Mouse (Mus musculus) lung, embryonic 16.5 days (tissue): ENCODE results near the gene Rgl3. TPM values are rescaled to one million over a fixed set of nuclear protein-coding genes. Genes with fewer than 3 reads are reported as not detected.

Source experiments
- ATAC-seq: fragments of 200-750 bp; cut with Nextera tagmentation; 2 replicates; pipeline ENCODE4 v1.8.0; 2017; ENCODE audit warnings: low read depth, mild to moderate bottlenecking, moderate library complexity
- H3K27ac ChIP-seq: fragments of 300-500 bp; sonication (generic); 2 replicates; pipeline ENCODE4 v1.5.1; 2014; ENCODE audit warnings: mild to moderate bottlenecking, control low read depth, low read length
- H3K27me3 ChIP-seq: fragments of 300-500 bp; sonication (generic); 2 replicates; pipeline ENCODE4 v1.6.1; 2014; ENCODE audit warnings: low read depth, low read length, mixed read lengths; ENCODE audit not compliant: control insufficient read depth, insufficient read depth
- H3K36me3 ChIP-seq: fragments of 300-500 bp; sonication (generic); 2 replicates; pipeline ENCODE4 v1.6.1; 2014; ENCODE audit warnings: low read length; ENCODE audit not compliant: control insufficient read depth, insufficient read depth
- H3K4me1 ChIP-seq: fragments of 300-500 bp; sonication (generic); replicated peaks from 2 replicates; pipeline ENCODE4 v1.6.1; 2014; ENCODE audit warnings: low read length, mixed read lengths; ENCODE audit not compliant: control insufficient read depth, insufficient read depth
- H3K4me2 ChIP-seq: fragments of 300-500 bp; sonication (generic); 2 replicates; pipeline ENCODE4 v1.6.1; 2014; ENCODE audit warnings: low read depth, low read length, control low read depth
- H3K4me3 ChIP-seq: fragments of 300-500 bp; sonication (generic); 2 replicates; pipeline ENCODE4 v1.5.1; 2014; ENCODE audit warnings: mild to moderate bottlenecking, low read length, control low read depth
- H3K9ac ChIP-seq: fragments of 300-500 bp; sonication (generic); 2 replicates; pipeline ENCODE4 v1.6.1; 2014; ENCODE audit warnings: low read length, control low read depth
- H3K9me3 ChIP-seq: fragments of 300-500 bp; sonication (generic); 2 replicates; pipeline ENCODE4 v1.6.1; 2016; ENCODE audit warnings: low read length; ENCODE audit not compliant: control insufficient read depth
- WGBS: fragments of 180-500 bp; shearing (Covaris S2); extraction: QIAGEN DNeasy Blood & Tissue Kit; methylation state at CpG from one replicate; pipeline ENCODE4 v1.1.7; 2014; 5-methylcytosine and 5-hydroxymethylcytosine counted together
- polyA plus RNA-seq: library from polyadenylated mRNA; unstranded; fragments of >200 nt; fragmentation: Nextera tagmentation; extraction: Ambion mirVana; gene quantifications from 2 replicates; pipeline ENCODE4 v1.2.1, GENCODE M21; 2015

The Rgl3 gene
- polyA plus RNA-seq, 1 experiment from 2014 or later = 8.8 TPM

- ATAC-seq = peak; percentile 63
- 13% methylated on average over 8 of the region's 8 CpGs for WGBS
- H3K9ac ChIP-seq = peak within 1 kb of the TSS; percentile 67
- H3K4me3 ChIP-seq = peak within 1 kb of the TSS; percentile 55
- no peaks in the 10 kb centered on the region for H3K36me3 ChIP-seq
- no peak within 1 kb of the TSS for H3K27ac ChIP-seq
- H3K4me2 ChIP-seq = peak within 1 kb of the TSS; percentile 93
- H3K27me3 ChIP-seq = peaks cover 14% of the 10 kb centered on the region
- peaks cover 31% of the 10 kb centered on the region for H3K4me1 ChIP-seq
- no peaks in the 10 kb centered on the region for H3K9me3 ChIP-seq
These were observed 25.8 kb downstream of the Rgl3 start, which contains the start of gene Epor for GRCm38 (mm10) chr9:21963417-21963816. Gene Epor (minus strand): TSS chr9:21963506.

GRCm38 (mm10) chr9:21962416-21963059 lies 26.7 kb downstream of the Rgl3 start:
- H3K9ac ChIP-seq = peak overlapping the region; percentile 67
- H3K4me1 ChIP-seq = peaks cover 31% of the 10 kb centered on the region
- H3K4me2 ChIP-seq = peak overlapping the region; percentile 93
- H3K36me3 ChIP-seq = no peaks in the 10 kb centered on the region
- no peaks in the 10 kb centered on the region for H3K9me3 ChIP-seq
- ATAC-seq = peak; percentile 82
- H3K27me3 ChIP-seq = peaks cover 14% of the 10 kb centered on the region
- H3K27ac ChIP-seq = no peak overlapping the region
- WGBS = 4% methylated on average over 34 of the region's 34 CpGs
- peak overlapping the region; percentile 55 for H3K4me3 ChIP-seq

GRCm38 (mm10) chr9:21962010-21962409 lies 27.2 kb downstream of the Rgl3 start:
- no peaks in the 10 kb centered on the region for H3K36me3 ChIP-seq
- peak overlapping the region; percentile 67 for H3K9ac ChIP-seq
- peak overlapping the region; percentile 93 for H3K4me2 ChIP-seq
- H3K4me3 ChIP-seq = peak overlapping the region; percentile 55
- under 1% methylated on average over 15 of the region's 15 CpGs for WGBS
- no peaks in the 10 kb centered on the region for H3K9me3 ChIP-seq
- no peak overlapping the region for H3K27ac ChIP-seq
- peaks cover 14% of the 10 kb centered on the region for H3K27me3 ChIP-seq
- H3K4me1 ChIP-seq = peaks cover 31% of the 10 kb centered on the region
- peak; percentile 55 for ATAC-seq

GRCm38 (mm10) chr9:21961366-21961980 lies 27.8 kb downstream of the Rgl3 start:
- peak overlapping the region; percentile 93 for H3K4me2 ChIP-seq
- no peaks in the 10 kb centered on the region for H3K36me3 ChIP-seq
- WGBS = 1% methylated on average over 35 of the region's 35 CpGs
- H3K4me3 ChIP-seq = peak overlapping the region; percentile 55
- H3K27me3 ChIP-seq = peaks cover 14% of the 10 kb centered on the region
- no peaks in the 10 kb centered on the region for H3K9me3 ChIP-seq
- H3K9ac ChIP-seq = peak overlapping the region; percentile 67
- H3K4me1 ChIP-seq = peaks cover 33% of the 10 kb centered on the region
- H3K27ac ChIP-seq = no peak overlapping the region
- peak; percentile 18; the same call in 1 of the 2 replicates for ATAC-seq

- no peak overlapping the region for H3K27ac ChIP-seq
- peaks cover 36% of the 10 kb centered on the region for H3K4me1 ChIP-seq
- peaks cover 14% of the 10 kb centered on the region for H3K27me3 ChIP-seq
- H3K36me3 ChIP-seq = no peaks in the 10 kb centered on the region
- peak overlapping the region; percentile 93 for H3K4me2 ChIP-seq
- H3K9ac ChIP-seq = peak overlapping the region; percentile 4; the same call in 1 of the 2 replicates
- 7% methylated on average over 25 of the region's 26 CpGs for WGBS
- ATAC-seq = no peak
- no peaks in the 10 kb centered on the region for H3K9me3 ChIP-seq
- H3K4me3 ChIP-seq = peak overlapping the region; percentile 55; the same call in 1 of the 2 replicates
These were observed 28.6 kb downstream of the Rgl3 start for GRCm38 (mm10) chr9:21960558-21961208.

GRCm38 (mm10) chr9:21960135-21960534 lies 29.1 kb downstream of the Rgl3 start:
- Histone ChIP-seq H3K4me3 (no peak overlapping the region), H3K9ac (no peak overlapping the region), H3K27ac (no peak overlapping the region), H3K4me2 (no peak overlapping the region), H3K9me3 (no peaks in the 10 kb centered on the region), H3K27me3 (peaks cover 14% of the 10 kb centered on the region), H3K4me1 (peaks cover 36% of the 10 kb centered on the region), H3K36me3 (no peaks in the 10 kb centered on the region)
- WGBS = 37% methylated on average over 9 of the region's 9 CpGs
- no peak for ATAC-seq

GRCm38 (mm10) chr9:21959244-21959643 lies 30.0 kb downstream of the Rgl3 start:
- Histone ChIP-seq H3K4me3 (no peak overlapping the region), H3K4me1 (peaks cover 38% of the 10 kb centered on the region), H3K36me3 (no peaks in the 10 kb centered on the region), H3K4me2 (no peak overlapping the region), H3K9me3 (no peaks in the 10 kb centered on the region), H3K9ac (no peak overlapping the region), H3K27ac (no peak overlapping the region), H3K27me3 (peaks cover 14% of the 10 kb centered on the region)
- no peak for ATAC-seq
- 83% methylated on average over 7 of the region's 7 CpGs for WGBS

- no peaks in the 10 kb centered on the region for H3K9me3 ChIP-seq
- 77% methylated on average over 5 of the region's 5 CpGs for WGBS
- no peaks in the 10 kb centered on the region for H3K36me3 ChIP-seq
- peaks cover 34% of the 10 kb centered on the region for H3K4me1 ChIP-seq
- H3K4me3 ChIP-seq = no peak overlapping the region
- no peak overlapping the region for H3K27ac ChIP-seq
- no peak overlapping the region for H3K9ac ChIP-seq
- ATAC-seq = no peak
- H3K27me3 ChIP-seq = peaks cover 14% of the 10 kb centered on the region
- H3K4me2 ChIP-seq = no peak overlapping the region
These were observed 30.9 kb downstream of the Rgl3 start for GRCm38 (mm10) chr9:21958372-21958771.
